Mouse (Mus musculus): ENCODE data around the gene Tigd3. TPM values are rescaled to one million over a fixed set of nuclear protein-coding genes. Genes with fewer than 3 reads are reported as not detected.
A peak's percentile ranks its signal among the peaks of the same experiment; 100 is the strongest.

Gene Tigd3
- total RNA-seq, 4 experiments from 2014 or later, result 0.23 to 0.50 (median 0.34) TPM

- DNase-seq (ENCODE audit: low spot score), result no peak
Observed at GRCm38 (mm10) chr19:5847306-5847796, 46.6 kb downstream of the Tigd3 start.

DNA sequence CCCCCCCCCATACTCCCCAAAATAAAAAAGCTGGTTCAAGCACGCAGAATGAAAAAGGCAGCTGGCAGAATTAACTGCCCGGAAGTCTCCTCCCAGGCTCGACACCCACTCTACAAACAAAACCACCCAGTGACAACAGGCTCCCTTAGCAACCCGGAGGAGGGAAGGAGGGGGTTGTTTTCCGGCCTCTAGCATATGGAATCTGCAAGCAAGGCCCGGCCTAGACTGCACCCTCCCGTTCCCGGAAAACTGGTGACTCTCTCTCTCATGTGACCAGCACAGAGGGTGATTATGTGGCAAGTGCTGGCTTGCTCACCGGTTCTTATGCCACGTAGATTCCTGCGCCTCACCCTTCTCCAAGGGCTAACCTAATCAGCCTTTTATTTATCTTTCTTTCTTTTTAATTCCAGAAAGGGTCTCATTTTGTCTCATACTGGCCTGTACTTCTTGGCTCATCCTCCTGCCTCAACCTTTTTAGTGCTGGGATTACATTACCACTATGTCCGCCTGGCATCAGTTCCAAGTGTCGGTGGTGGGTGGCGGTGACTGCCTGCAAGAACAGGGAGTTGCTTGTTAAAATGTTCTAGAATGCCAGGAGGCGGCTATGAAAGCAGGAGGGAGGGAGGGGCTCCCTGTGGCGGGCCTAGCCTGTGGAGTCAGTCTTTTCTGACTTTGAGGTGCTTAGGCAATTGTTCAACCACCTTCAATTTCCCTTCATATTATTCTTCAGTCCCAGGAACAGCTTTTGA is 47.2 kb downstream of the Tigd3 start:
- DNase-seq (ENCODE audit: low spot score), result peak; percentile 96

DNA sequence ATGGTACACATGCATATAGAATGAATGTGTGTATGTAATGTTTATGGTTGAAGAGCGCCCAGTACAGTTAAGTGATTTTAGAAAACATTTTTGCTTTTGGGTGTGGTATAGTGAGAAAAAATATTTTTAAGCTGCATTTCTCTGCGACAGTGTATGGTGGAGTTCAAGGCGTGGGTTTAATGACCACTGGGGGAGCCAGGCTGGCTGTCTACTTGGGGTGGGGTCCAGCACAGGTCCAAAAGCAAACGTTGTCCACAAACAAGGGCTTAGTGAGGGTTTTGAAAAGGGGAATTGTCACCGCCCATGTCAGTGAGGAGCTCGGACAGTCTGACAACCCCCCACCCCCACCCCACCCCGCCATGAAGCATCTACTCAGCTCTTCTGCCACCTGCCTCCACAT is 47.8 kb downstream of the Tigd3 start:
- no peak for DNase-seq (ENCODE audit: low spot score)

DNA sequence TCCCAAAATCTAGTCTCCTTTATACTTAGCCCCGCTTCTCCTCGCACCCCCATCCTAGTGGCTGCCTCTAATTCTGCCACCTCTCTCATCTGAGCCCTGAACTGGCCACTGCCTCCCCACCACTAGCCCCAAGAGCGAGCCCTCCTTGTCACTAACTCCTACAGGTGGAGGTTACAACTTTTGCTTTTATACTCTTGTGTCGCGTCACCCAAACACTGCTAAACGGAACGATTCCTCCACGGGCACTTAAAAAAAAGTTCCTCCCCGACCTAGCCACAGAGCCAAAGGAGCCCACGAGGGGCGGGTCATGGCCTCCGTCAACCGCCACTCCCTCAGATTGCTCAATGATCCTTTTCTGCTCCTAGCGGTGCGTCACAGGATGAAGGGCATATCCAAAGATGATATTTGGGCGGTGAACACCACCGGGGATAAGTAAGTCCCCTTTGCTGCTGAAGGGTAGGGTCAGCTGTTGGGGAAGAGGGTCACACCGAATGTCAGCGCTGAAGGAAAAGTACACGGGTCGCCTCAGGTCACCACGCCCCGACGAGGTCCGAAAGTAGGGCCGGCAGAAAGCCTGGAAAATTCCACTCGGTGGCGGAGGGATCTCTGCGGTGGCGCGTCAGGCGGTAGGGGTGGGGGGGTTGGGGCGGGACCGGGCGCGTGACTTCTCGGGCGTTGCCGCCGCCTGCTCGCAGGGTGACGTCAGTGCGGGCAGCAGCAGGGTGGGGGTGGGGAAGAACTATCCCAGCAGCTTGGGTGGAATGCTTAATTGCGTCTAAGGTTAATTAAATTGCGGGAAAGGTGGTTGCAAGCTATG is 48.4 kb downstream of the Tigd3 start:
- DNase-seq (ENCODE audit: low spot score), result peak; percentile 99

DNA sequence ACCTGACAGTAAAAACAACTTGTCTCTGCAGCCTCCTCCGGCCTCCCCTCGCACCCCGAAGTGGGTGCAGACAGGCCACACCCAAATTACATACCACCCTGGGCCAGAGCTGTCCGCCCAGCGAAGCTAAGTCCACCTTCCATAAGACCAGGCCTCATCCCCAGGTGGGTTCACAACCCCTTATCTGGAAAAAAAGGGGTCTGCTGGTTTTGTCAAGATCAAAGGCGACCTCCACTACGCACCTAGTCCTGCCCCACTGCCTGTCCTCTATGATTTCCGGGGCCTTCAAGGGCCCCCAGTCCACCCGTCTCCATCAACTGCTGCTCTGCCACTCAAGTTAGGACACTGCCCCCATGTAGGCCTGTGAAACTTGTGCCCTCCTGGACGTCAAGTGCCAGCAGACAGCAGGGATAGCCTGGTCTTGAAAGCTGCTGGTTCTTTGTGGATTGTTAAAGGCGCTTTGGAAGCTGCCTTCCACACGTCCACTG is 49.1 kb downstream of the Tigd3 start:
- DNase-seq (ENCODE audit: low spot score), result no peak

DNA sequence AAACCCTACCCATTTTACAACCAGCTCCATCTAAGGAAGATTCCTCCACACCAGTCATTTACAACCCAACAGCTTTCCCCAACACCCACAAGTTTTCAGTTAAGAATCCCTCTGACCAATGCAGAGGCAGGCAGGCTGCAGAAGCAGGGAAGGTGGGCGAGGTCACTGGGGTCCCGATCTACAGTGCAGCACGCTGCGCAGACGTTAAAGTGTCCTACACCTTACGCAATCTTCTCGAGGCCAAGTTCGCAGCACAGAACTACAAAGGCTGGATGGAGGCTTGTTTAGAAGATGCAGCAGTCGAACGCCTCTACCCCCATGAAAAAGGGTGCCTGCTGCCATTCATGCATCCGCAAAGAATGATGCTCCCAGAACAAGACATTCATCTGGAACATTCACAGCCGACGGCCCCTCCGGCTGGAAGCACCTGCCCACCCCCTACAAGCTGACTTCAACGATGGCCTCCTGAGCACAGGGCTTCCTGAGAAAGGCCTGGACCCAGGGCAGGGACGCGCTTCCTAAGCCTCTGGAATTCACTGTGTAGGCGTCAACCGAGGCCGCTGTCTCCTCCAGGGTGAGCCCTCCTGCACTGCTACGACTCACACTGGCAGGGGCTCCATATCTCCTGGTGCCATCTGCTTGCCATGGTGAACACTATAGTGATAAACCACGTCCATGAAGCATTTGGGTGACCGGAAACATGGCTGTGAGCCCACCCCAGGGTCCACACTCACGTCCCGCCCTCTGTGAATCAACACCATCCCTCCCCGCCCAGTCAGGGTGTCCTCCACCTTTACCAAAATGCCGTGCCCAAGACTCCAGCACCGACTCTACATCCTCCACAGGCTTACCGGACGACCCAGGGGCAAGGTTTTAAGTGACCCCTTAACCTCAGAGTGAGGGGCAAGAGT is 49.9 kb downstream of the Tigd3 start:
- DNase-seq (ENCODE audit: low spot score), result no peak

- DNase-seq (ENCODE audit: low spot score), result no peak
Observed at GRCm38 (mm10) chr19:5842785-5843730, 50.9 kb downstream of the Tigd3 start.

DNA sequence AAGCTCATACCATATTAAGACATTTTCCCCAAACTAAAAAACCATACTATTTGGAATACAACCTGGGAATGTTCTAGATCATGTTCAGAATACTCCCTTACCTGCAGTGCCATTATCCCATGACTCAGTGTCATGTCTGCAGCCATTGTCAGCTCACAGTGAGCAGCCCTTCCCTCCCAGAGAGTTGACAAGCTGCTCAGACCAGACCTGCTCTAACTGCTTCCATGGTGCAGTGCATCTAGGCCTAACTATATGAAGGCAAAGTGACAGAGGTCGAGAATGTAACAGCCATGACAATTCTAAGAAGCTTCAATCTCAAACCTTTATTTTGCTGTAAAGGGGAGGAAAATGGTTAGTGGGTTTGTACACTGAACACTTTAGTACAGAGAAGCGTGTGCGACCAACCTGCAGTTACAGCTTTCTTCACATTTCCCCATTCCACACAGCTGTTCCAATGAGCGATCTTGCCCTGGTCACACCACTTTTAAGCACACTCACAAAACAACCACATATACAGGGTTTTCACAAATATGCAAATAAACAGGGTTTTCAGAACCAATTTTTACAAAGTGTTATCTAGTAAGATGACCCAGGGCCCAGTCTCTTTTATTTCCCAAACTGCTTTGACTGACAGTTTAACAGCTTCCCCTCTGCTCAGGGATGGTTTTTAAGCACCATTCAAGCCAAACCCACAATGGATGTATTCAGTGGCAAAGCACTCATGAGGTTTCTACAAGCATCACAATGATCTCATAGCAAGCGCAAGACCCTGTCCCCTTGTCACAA is 51.8 kb downstream of the Tigd3 start:
- no peak for DNase-seq (ENCODE audit: low spot score)

DNA sequence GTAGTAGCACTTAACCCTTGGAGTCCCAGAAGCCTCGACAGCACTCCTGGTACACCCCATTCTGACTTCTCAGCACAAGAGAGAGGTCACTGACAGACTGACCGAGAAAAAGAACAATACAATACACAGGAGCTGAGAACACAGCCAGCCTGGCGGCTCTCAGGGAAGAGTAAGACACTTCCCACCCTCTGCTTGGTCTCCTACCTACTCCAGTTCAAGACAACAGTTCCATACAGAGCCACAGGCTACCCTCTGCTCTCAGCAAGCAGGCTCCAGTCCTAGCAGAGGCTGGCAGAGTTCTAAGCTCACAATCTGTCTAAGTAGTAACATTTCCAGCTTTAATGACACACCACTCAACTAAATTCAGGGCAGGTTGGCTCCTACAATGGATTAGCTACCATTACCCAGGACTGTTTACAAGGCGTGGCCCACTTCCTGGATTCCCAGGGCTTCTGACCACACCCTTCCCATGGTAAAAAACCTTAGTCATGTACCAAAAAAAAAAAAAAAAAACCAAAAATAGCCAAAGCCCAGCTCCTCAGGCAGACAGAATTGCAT is 52.5 kb downstream of the Tigd3 start:
- no peak for DNase-seq (ENCODE audit: low spot score)

Other genes starting within 250 kb of the Tigd3 start
- 10 to 100 TPM; 14.9 to 23.5 (median 17.8) TPM for gene Sipa1, start 230.4 kb downstream of the Tigd3 start, total RNA-seq (2022)
- gene Map3k11, start 205.4 kb downstream of the Tigd3 start, total RNA-seq (2022), result 10 to 100 TPM; 22.1 to 24.1 (median 23.2) TPM
- 10 to 100 TPM; 18.0 to 21.9 (median 19.8) TPM for gene Pcnx3, start 205.2 kb downstream of the Tigd3 start, total RNA-seq (2022)
- not detected for gene Kcnk7, start 189.8 kb downstream of the Tigd3 start, total RNA-seq (2022)
- 100 to 1,000 TPM; 145 to 158 (median 149) TPM for gene Ehbp1l1, start 167.8 kb downstream of the Tigd3 start, total RNA-seq (2022)
- gene Fam89b, start 164.5 kb downstream of the Tigd3 start, total RNA-seq (2022), result 10 to 100 TPM; 22.8 to 26.9 (median 24.2) TPM
- 10 to 100 TPM; 28.2 to 33.1 (median 31.7) TPM for gene Ltbp3, start 153.2 kb downstream of the Tigd3 start, total RNA-seq (2022)
- 10 to 100 TPM; 63.3 to 70.6 (median 67.2) TPM for gene Scyl1, start 122.7 kb downstream of the Tigd3 start, total RNA-seq (2022)
- 1 to 10 TPM; 7.1 to 8.1 (median 7.5) TPM for gene Frmd8, start 18.9 kb downstream of the Tigd3 start, total RNA-seq (2022)
- 1 to 10 TPM; 2.4 to 3.8 (median 2.8) TPM for gene Slc25a45, start 16.3 kb downstream of the Tigd3 start, total RNA-seq (2022)
- 10 to 100 TPM; 71.9 to 95.2 (median 81.1) TPM for gene Dpf2, start 18.9 kb upstream of the Tigd3 start, total RNA-seq (2022)
- gene Cdc42ep2, start 30.7 kb upstream of the Tigd3 start, total RNA-seq (2022), result 1 to 10 TPM; 6.0 to 9.7 (median 8.9) TPM
- 10 to 100 TPM in 2 of 4 experiments, 1 to 10 TPM in 2; 7.8 to 13.5 (median 9.3) TPM for gene Pola2, start 70.1 kb upstream of the Tigd3 start, total RNA-seq (2022)
- gene Slc22a20, start 92.0 kb upstream of the Tigd3 start, total RNA-seq (2022), result not detected
- gene Capn1, start 121.7 kb upstream of the Tigd3 start, total RNA-seq (2022), result 10 to 100 TPM; 28.2 to 43.0 (median 35.8) TPM
- 10 to 100 TPM; 18.9 to 21.7 (median 21.4) TPM for gene Syvn1, start 152.4 kb upstream of the Tigd3 start, total RNA-seq (2022)
- 10 to 100 TPM; 33.7 to 44.8 (median 40.9) TPM for gene Mrpl49, start 163.6 kb upstream of the Tigd3 start, total RNA-seq (2022)
- gene Fau, start 163.7 kb upstream of the Tigd3 start, total RNA-seq (2022), result 100 to 1,000 TPM; 526 to 624 (median 583) TPM
- gene Znhit2, start 167.0 kb upstream of the Tigd3 start, total RNA-seq (2022), result 10 to 100 TPM; 11.8 to 14.1 (median 13.0) TPM
- 1 to 10 TPM; 3.1 to 3.9 (median 3.2) TPM for gene Tm7sf2, start 174.2 kb upstream of the Tigd3 start, total RNA-seq (2022)
- gene Vps51, start 183.1 kb upstream of the Tigd3 start, total RNA-seq (2022), result 10 to 100 TPM; 18.3 to 23.7 (median 21.1) TPM
- gene Tmem262, start 185.9 kb upstream of the Tigd3 start, total RNA-seq (2022), result not detected
- not detected for gene Gm28374, start 188.1 kb upstream of the Tigd3 start, total RNA-seq (2022)
- gene Zfpl1, start 190.8 kb upstream of the Tigd3 start, total RNA-seq (2022), result 10 to 100 TPM; 15.4 to 20.8 (median 17.4) TPM
- gene Cdca5, start 190.8 kb upstream of the Tigd3 start, total RNA-seq (2022), result under 1 TPM in 1 of 4 experiments, not detected in 3; 0.16 TPM
- gene AC131692.1, start 200.3 kb upstream of the Tigd3 start, total RNA-seq (2022), result not detected
- gene Naaladl1, start 211.6 kb upstream of the Tigd3 start, total RNA-seq (2022), result not detected
- gene Sac3d1, start 224.5 kb upstream of the Tigd3 start, total RNA-seq (2022), result 10 to 100 TPM in 1 of 4 experiments, 1 to 10 TPM in 3; 8.0 to 10.4 (median 9.0) TPM
- gene Snx15, start 234.2 kb upstream of the Tigd3 start, total RNA-seq (2022), result 10 to 100 TPM; 14.8 to 18.0 (median 15.6) TPM
- 1 to 10 TPM in 1 of 4 experiments, under 1 TPM in 3; 0.31 to 1.4 (median 0.43) TPM for gene Batf2, start 246.8 kb upstream of the Tigd3 start, total RNA-seq (2022)
- 10 to 100 TPM; 77.6 to 82.7 (median 79.4) TPM for gene Arl2, start 247.4 kb upstream of the Tigd3 start, total RNA-seq (2022)

All from heart, adult 8-10 months (tissue).